Mouse (Mus musculus): Measurements from ENCODE around the gene AI854703. TPM values are rescaled to one million over a fixed set of nuclear protein-coding genes. Genes with fewer than 3 reads are reported as not detected.

Gene AI854703
- polyA plus RNA-seq, 1 experiment from 2014 or later = 1.1 TPM

GRCm38 (mm10) chr6:48636515-48636914, 10.0 kb downstream of the AI854703 start:
- WGBS = 63% methylated on average over 6 of the region's 6 CpGs
- no peak for ATAC-seq (ENCODE audit: insufficient number of reproducible peaks, insufficient read depth, low FRiP score, low read depth)
- Histone ChIP-seq H3K4me3 (ENCODE audit: low read depth, low read length) (no peak overlapping the region), H3K36me3 (ENCODE audit: control insufficient read depth, insufficient read depth, low read length) (no peaks in the 10 kb centered on the region), H3K27ac (ENCODE audit: low read length) (no peak overlapping the region), H3K9me3 (ENCODE audit: control insufficient read depth, low read depth, low read length) (no peaks in the 10 kb centered on the region), H3K27me3 (ENCODE audit: control insufficient read depth, insufficient read depth, low read length) (no peaks in the 10 kb centered on the region), H3K4me1 (ENCODE audit: control insufficient read depth, insufficient read depth, low read length) (no peaks in the 10 kb centered on the region), H3K4me2 (replicated peaks; ENCODE audit: low read depth, low read length) (no peak overlapping the region), H3K9ac (replicated peaks; ENCODE audit: low read depth, low read length) (no peak overlapping the region)

- Histone ChIP-seq H3K4me3 (ENCODE audit: low read depth, low read length) (no peak overlapping the region), H3K4me2 (replicated peaks; ENCODE audit: low read depth, low read length) (no peak overlapping the region), H3K27ac (ENCODE audit: low read length) (no peak overlapping the region), H3K36me3 (ENCODE audit: control insufficient read depth, insufficient read depth, low read length) (no peaks in the 10 kb centered on the region), H3K4me1 (ENCODE audit: control insufficient read depth, insufficient read depth, low read length) (no peaks in the 10 kb centered on the region), H3K9ac (replicated peaks; ENCODE audit: low read depth, low read length) (no peak overlapping the region), H3K27me3 (ENCODE audit: control insufficient read depth, insufficient read depth, low read length) (no peaks in the 10 kb centered on the region), H3K9me3 (ENCODE audit: control insufficient read depth, low read depth, low read length) (no peaks in the 10 kb centered on the region)
- no peak for ATAC-seq (ENCODE audit: insufficient number of reproducible peaks, insufficient read depth, low FRiP score, low read depth)
- WGBS = 60% methylated on average over 6 of the region's 6 CpGs
Measured at GRCm38 (mm10) chr6:48637811-48638500, 11.4 kb downstream of the AI854703 start.

- Histone ChIP-seq H3K9me3 (ENCODE audit: control insufficient read depth, low read depth, low read length) (no peaks in the 10 kb centered on the region), H3K27ac (ENCODE audit: low read length) (no peak overlapping the region), H3K4me1 (ENCODE audit: control insufficient read depth, insufficient read depth, low read length) (no peaks in the 10 kb centered on the region), H3K9ac (replicated peaks; ENCODE audit: low read depth, low read length) (no peak overlapping the region), H3K4me3 (ENCODE audit: low read depth, low read length) (no peak overlapping the region), H3K4me2 (replicated peaks; ENCODE audit: low read depth, low read length) (no peak overlapping the region), H3K36me3 (ENCODE audit: control insufficient read depth, insufficient read depth, low read length) (no peaks in the 10 kb centered on the region), H3K27me3 (ENCODE audit: control insufficient read depth, insufficient read depth, low read length) (no peaks in the 10 kb centered on the region)
- ATAC-seq (ENCODE audit: insufficient number of reproducible peaks, insufficient read depth, low FRiP score, low read depth) = no peak
- 78% methylated on average over 2 of the region's 2 CpGs for WGBS
Measured at GRCm38 (mm10) chr6:48638553-48638952, 12.0 kb downstream of the AI854703 start.

GRCm38 (mm10) chr6:48641391-48641790, 14.8 kb downstream of the AI854703 start:
- H3K27me3 ChIP-seq (ENCODE audit: control insufficient read depth, insufficient read depth, low read length) = no peaks in the 10 kb centered on the region
- H3K36me3 ChIP-seq (ENCODE audit: control insufficient read depth, insufficient read depth, low read length) = no peaks in the 10 kb centered on the region
- no peak for ATAC-seq (ENCODE audit: insufficient number of reproducible peaks, insufficient read depth, low FRiP score, low read depth)
- H3K9ac ChIP-seq (replicated peaks; ENCODE audit: low read depth, low read length) = no peak overlapping the region
- H3K4me1 ChIP-seq (ENCODE audit: control insufficient read depth, insufficient read depth, low read length) = 0 out of 2 replicates have a peak, but pooled peaks cover 2% of the 10 kb centered on the region
- H3K9me3 ChIP-seq (ENCODE audit: control insufficient read depth, low read depth, low read length) = no peaks in the 10 kb centered on the region
- H3K4me2 ChIP-seq (replicated peaks; ENCODE audit: low read depth, low read length) = no peak overlapping the region
- 68% methylated on average over 6 of the region's 6 CpGs for WGBS
- no peak overlapping the region for H3K4me3 ChIP-seq (ENCODE audit: low read depth, low read length)
- H3K27ac ChIP-seq (ENCODE audit: low read length) = no peak overlapping the region

- H3K36me3 ChIP-seq (ENCODE audit: control insufficient read depth, insufficient read depth, low read length) = no peaks in the 10 kb centered on the region
- no peak overlapping the region for H3K4me3 ChIP-seq (ENCODE audit: low read depth, low read length)
- no peaks in the 10 kb centered on the region for H3K27me3 ChIP-seq (ENCODE audit: control insufficient read depth, insufficient read depth, low read length)
- no peak overlapping the region for H3K9ac ChIP-seq (replicated peaks; ENCODE audit: low read depth, low read length)
- WGBS = 21% methylated on average over 4 of the region's 4 CpGs
- no peak overlapping the region for H3K4me2 ChIP-seq (replicated peaks; ENCODE audit: low read depth, low read length)
- no peak overlapping the region for H3K27ac ChIP-seq (ENCODE audit: low read length)
- H3K4me1 ChIP-seq (ENCODE audit: control insufficient read depth, insufficient read depth, low read length) = 0 out of 2 replicates have a peak, but pooled peaks cover 2% of the 10 kb centered on the region
- peak; percentile 28; the same call in 1 of the 2 replicates for ATAC-seq (ENCODE audit: insufficient number of reproducible peaks, insufficient read depth, low FRiP score, low read depth)
- H3K9me3 ChIP-seq (ENCODE audit: control insufficient read depth, low read depth, low read length) = no peaks in the 10 kb centered on the region
Measured at GRCm38 (mm10) chr6:48642764-48643292, 16.3 kb downstream of the AI854703 start.

- Histone ChIP-seq H3K27ac (ENCODE audit: low read length) (no peak overlapping the region), H3K36me3 (ENCODE audit: control insufficient read depth, insufficient read depth, low read length) (no peaks in the 10 kb centered on the region), H3K27me3 (ENCODE audit: control insufficient read depth, insufficient read depth, low read length) (no peaks in the 10 kb centered on the region), H3K4me3 (ENCODE audit: low read depth, low read length) (no peak overlapping the region), H3K9me3 (ENCODE audit: control insufficient read depth, low read depth, low read length) (no peaks in the 10 kb centered on the region), H3K4me1 (ENCODE audit: control insufficient read depth, insufficient read depth, low read length) (0 out of 2 replicates have a peak, but pooled peaks cover 2% of the 10 kb centered on the region), H3K9ac (replicated peaks; ENCODE audit: low read depth, low read length) (no peak overlapping the region), H3K4me2 (replicated peaks; ENCODE audit: low read depth, low read length) (no peak overlapping the region)
- WGBS = 6% methylated on average over 12 of the region's 12 CpGs
- no peak for ATAC-seq (ENCODE audit: insufficient number of reproducible peaks, insufficient read depth, low FRiP score, low read depth)
Measured at GRCm38 (mm10) chr6:48645660-48646308, 19.2 kb downstream of the AI854703 start.

GRCm38 (mm10) chr6:48646309-48646690, 19.7 kb downstream of the AI854703 start:
- H3K9me3 ChIP-seq (ENCODE audit: control insufficient read depth, low read depth, low read length) = no peaks in the 10 kb centered on the region
- no peak overlapping the region for H3K4me2 ChIP-seq (replicated peaks; ENCODE audit: low read depth, low read length)
- H3K27me3 ChIP-seq (ENCODE audit: control insufficient read depth, insufficient read depth, low read length) = no peaks in the 10 kb centered on the region
- no peak overlapping the region for H3K27ac ChIP-seq (ENCODE audit: low read length)
- H3K4me3 ChIP-seq (ENCODE audit: low read depth, low read length) = no peak overlapping the region
- H3K9ac ChIP-seq (replicated peaks; ENCODE audit: low read depth, low read length) = no peak overlapping the region
- no peak for ATAC-seq (ENCODE audit: insufficient number of reproducible peaks, insufficient read depth, low FRiP score, low read depth)
- H3K36me3 ChIP-seq (ENCODE audit: control insufficient read depth, insufficient read depth, low read length) = no peaks in the 10 kb centered on the region
- 84% methylated on average over 4 of the region's 4 CpGs for WGBS
- 0 out of 2 replicates have a peak, but pooled peaks cover 2% of the 10 kb centered on the region for H3K4me1 ChIP-seq (ENCODE audit: control insufficient read depth, insufficient read depth, low read length)

GRCm38 (mm10) chr6:48646995-48647394, 20.4 kb downstream of the AI854703 start, which contains the start of gene Gimap8:
Gene Gimap8 (plus strand): TSS chr6:48647234.
- 45% methylated on average over 3 of the region's 3 CpGs for WGBS
- H3K9ac ChIP-seq (replicated peaks; ENCODE audit: low read depth, low read length) = no peak within 1 kb of the TSS
- H3K27me3 ChIP-seq (ENCODE audit: control insufficient read depth, insufficient read depth, low read length) = no peaks in the 10 kb centered on the region
- H3K27ac ChIP-seq (ENCODE audit: low read length) = no peak within 1 kb of the TSS
- no peak within 1 kb of the TSS for H3K4me2 ChIP-seq (replicated peaks; ENCODE audit: low read depth, low read length)
- 0 out of 2 replicates have a peak, but pooled peaks cover 2% of the 10 kb centered on the region for H3K4me1 ChIP-seq (ENCODE audit: control insufficient read depth, insufficient read depth, low read length)
- H3K4me3 ChIP-seq (ENCODE audit: low read depth, low read length) = no peak within 1 kb of the TSS
- ATAC-seq (ENCODE audit: insufficient number of reproducible peaks, insufficient read depth, low FRiP score, low read depth) = no peak
- H3K9me3 ChIP-seq (ENCODE audit: control insufficient read depth, low read depth, low read length) = no peaks in the 10 kb centered on the region
- H3K36me3 ChIP-seq (ENCODE audit: control insufficient read depth, insufficient read depth, low read length) = no peaks in the 10 kb centered on the region

Measured in stomach, embryonic 14.5 days (tissue).